Mouse (Mus musculus): ENCODE results near the gene Defb9. TPM values are rescaled to one million over a fixed set of nuclear protein-coding genes. Genes with fewer than 3 reads are reported as not detected.

Gene Defb9
- total and polyA plus RNA-seq, 3 experiments: not detected

Other genes starting within 250 kb of the Defb9 start
- not detected in 2 replicates for gene Defa17, start 229.6 kb downstream of the Defb9 start, total RNA-seq (2012; rRNA removed)
- gene Defa17, start 229.6 kb downstream of the Defb9 start, polyA plus RNA-seq (2012; ENCODE audit: insufficient read depth in 1 of 2, insufficient read length in 2 of 2, low read depth in 1 of 2, low replicate concordance in 2 of 2, missing spikeins in 1 of 2): not detected
- not detected in 2 replicates for gene Defa34, start 219.6 kb downstream of the Defb9 start, total RNA-seq (2012; rRNA removed)
- not detected for gene Defa34, start 219.6 kb downstream of the Defb9 start, polyA plus RNA-seq (2012; ENCODE audit: insufficient read depth in 1 of 2, insufficient read length in 2 of 2, low read depth in 1 of 2, low replicate concordance in 2 of 2, missing spikeins in 1 of 2)
- not detected in 2 replicates for gene AY761184, start 181.8 kb downstream of the Defb9 start, total RNA-seq (2012; rRNA removed)
- gene AY761184, start 181.8 kb downstream of the Defb9 start, polyA plus RNA-seq (2012; ENCODE audit: insufficient read depth in 1 of 2, insufficient read length in 2 of 2, low read depth in 1 of 2, low replicate concordance in 2 of 2, missing spikeins in 1 of 2): not detected
- not detected in 2 replicates for gene Defa24, start 150.9 kb downstream of the Defb9 start, total RNA-seq (2012; rRNA removed)
- gene Defa24, start 150.9 kb downstream of the Defb9 start, polyA plus RNA-seq (2012; ENCODE audit: insufficient read depth in 1 of 2, insufficient read length in 2 of 2, low read depth in 1 of 2, low replicate concordance in 2 of 2, missing spikeins in 1 of 2): not detected
- not detected in 2 replicates for gene Defb50, start 61.9 kb downstream of the Defb9 start, total RNA-seq (2012; rRNA removed)
- gene Defb50, start 61.9 kb downstream of the Defb9 start, polyA plus RNA-seq (2012; ENCODE audit: insufficient read depth in 1 of 2, insufficient read length in 2 of 2, low read depth in 1 of 2, low replicate concordance in 2 of 2, missing spikeins in 1 of 2): not detected
- not detected in 2 replicates for gene Defb2, start 45.5 kb downstream of the Defb9 start, total RNA-seq (2012; rRNA removed)
- gene Defb2, start 45.5 kb downstream of the Defb9 start, polyA plus RNA-seq (2012; ENCODE audit: insufficient read depth in 1 of 2, insufficient read length in 2 of 2, low read depth in 1 of 2, low replicate concordance in 2 of 2, missing spikeins in 1 of 2): not detected
- not detected in 2 replicates for gene Defb10, start 26.5 kb downstream of the Defb9 start, total RNA-seq (2012; rRNA removed)
- not detected for gene Defb10, start 26.5 kb downstream of the Defb9 start, polyA plus RNA-seq (2012; ENCODE audit: insufficient read depth in 1 of 2, insufficient read length in 2 of 2, low read depth in 1 of 2, low replicate concordance in 2 of 2, missing spikeins in 1 of 2)
- gene Defb11, start 21.0 kb upstream of the Defb9 start, total RNA-seq (2012; rRNA removed): not detected in 2 replicates
- not detected for gene Defb11, start 21.0 kb upstream of the Defb9 start, polyA plus RNA-seq (2012; ENCODE audit: insufficient read depth in 1 of 2, insufficient read length in 2 of 2, low read depth in 1 of 2, low replicate concordance in 2 of 2, missing spikeins in 1 of 2)
- gene Defb15, start 47.3 kb upstream of the Defb9 start, total RNA-seq (2012; rRNA removed): not detected in 2 replicates
- not detected for gene Defb15, start 47.3 kb upstream of the Defb9 start, polyA plus RNA-seq (2012; ENCODE audit: insufficient read depth in 1 of 2, insufficient read length in 2 of 2, low read depth in 1 of 2, low replicate concordance in 2 of 2, missing spikeins in 1 of 2)
- not detected in 2 replicates for gene Defb35, start 52.9 kb upstream of the Defb9 start, total RNA-seq (2012; rRNA removed)
- gene Defb35, start 52.9 kb upstream of the Defb9 start, polyA plus RNA-seq (2012; ENCODE audit: insufficient read depth in 1 of 2, insufficient read length in 2 of 2, low read depth in 1 of 2, low replicate concordance in 2 of 2, missing spikeins in 1 of 2): not detected
- not detected in 2 replicates for gene Defb13, start 61.3 kb upstream of the Defb9 start, total RNA-seq (2012; rRNA removed)
- not detected for gene Defb13, start 61.3 kb upstream of the Defb9 start, polyA plus RNA-seq (2012; ENCODE audit: insufficient read depth in 1 of 2, insufficient read length in 2 of 2, low read depth in 1 of 2, low replicate concordance in 2 of 2, missing spikeins in 1 of 2)
- not detected in 2 replicates for gene Fam90a1a, start 73.3 kb upstream of the Defb9 start, total RNA-seq (2012; rRNA removed)
- not detected for gene Fam90a1a, start 73.3 kb upstream of the Defb9 start, polyA plus RNA-seq (2012; ENCODE audit: insufficient read depth in 1 of 2, insufficient read length in 2 of 2, low read depth in 1 of 2, low replicate concordance in 2 of 2, missing spikeins in 1 of 2)
- gene Ccdc70, start 84.4 kb upstream of the Defb9 start, total RNA-seq (2012; rRNA removed): not detected in 2 replicates
- gene Ccdc70, start 84.4 kb upstream of the Defb9 start, polyA plus RNA-seq (2012; ENCODE audit: insufficient read depth in 1 of 2, insufficient read length in 2 of 2, low read depth in 1 of 2, low replicate concordance in 2 of 2, missing spikeins in 1 of 2): not detected
- 28.7 and 32.5 TPM in 2 replicates for gene Atp7b, start 174.9 kb upstream of the Defb9 start, total RNA-seq (2012; rRNA removed)
- gene Atp7b, start 174.9 kb upstream of the Defb9 start, polyA plus RNA-seq (2012; ENCODE audit: insufficient read depth in 1 of 2, insufficient read length in 2 of 2, low read depth in 1 of 2, low replicate concordance in 2 of 2, missing spikeins in 1 of 2): 10 to 100 TPM in 1 of 2 experiments, not detected in 1; 29.4 TPM
- 18.6 and 22.2 TPM in 2 replicates for gene Alg11, start 175.3 kb upstream of the Defb9 start, total RNA-seq (2012; rRNA removed)
- 10 to 100 TPM; 17.2 to 55.0 TPM for gene Alg11, start 175.3 kb upstream of the Defb9 start, polyA plus RNA-seq (2012; ENCODE audit: insufficient read depth in 1 of 2, insufficient read length in 2 of 2, low read depth in 1 of 2, low replicate concordance in 2 of 2, missing spikeins in 1 of 2)
- not detected in 2 replicates for gene Nek5, start 239.6 kb upstream of the Defb9 start, total RNA-seq (2012; rRNA removed)
- under 1 TPM in 1 of 2 experiments, not detected in 1; 0.04 TPM for gene Nek5, start 239.6 kb upstream of the Defb9 start, polyA plus RNA-seq (2012; ENCODE audit: insufficient read depth in 1 of 2, insufficient read length in 2 of 2, low read depth in 1 of 2, low replicate concordance in 2 of 2, missing spikeins in 1 of 2)

All from MEL (cell line).